Mouse (Mus musculus) CH12.LX (cell line): Measurements from ENCODE around the gene Sox12. TPM values are rescaled to one million over a fixed set of nuclear protein-coding genes. Genes with fewer than 3 reads are reported as not detected.

ENCODE experiments used
- DNase-seq: peaks from one replicate; pipeline ENCODE4 v3.0.0-alpha.2; 2013; ENCODE audit errors: extremely low read depth
- H3K27ac ChIP-seq: 2 replicates; pipeline ENCODE4 v1.5.1; 2012; ENCODE audit warnings: low read depth, mild to moderate bottlenecking, control low read depth, moderate library complexity; ENCODE audit not compliant: insufficient read depth
- H3K27me3 ChIP-seq: replicated peaks from 2 replicates; pipeline ENCODE3; 2012; ENCODE audit warnings: inconsistent platforms
- H3K36me3 ChIP-seq, 2 experiments: replicated peaks in 1 of 2; 2 replicates each; pipeline versions ENCODE3 to v1.6.1; 2012; ENCODE audit warnings: inconsistent platforms in 1 of 2, low read length in 1 of 2, mild to moderate bottlenecking in 1 of 2, mixed read lengths in 1 of 2, moderate library complexity in 1 of 2; ENCODE audit not compliant: control insufficient read depth in 1 of 2, insufficient read depth in 1 of 2
- H3K4me1 ChIP-seq, 2 experiments: 2 replicates each; pipeline ENCODE4 v1.6.1; 2012; ENCODE audit warnings: inconsistent platforms in 1 of 2, moderate library complexity in 1 of 2; ENCODE audit not compliant: insufficient read depth in 2 of 2, control insufficient read depth in 1 of 2
- H3K4me2 ChIP-seq: 2 replicates; pipeline ENCODE4 v1.6.1; 2012; ENCODE audit warnings: low read depth, mild to moderate bottlenecking, control low read depth; ENCODE audit not compliant: poor library complexity, insufficient read depth, severe bottlenecking
- H3K4me3 ChIP-seq, 3 experiments: fragments of 150-350 bp in 1 of 3; sonication (generic) in 1 of 3; replicated peaks in 1 of 3; 2 replicates each; pipeline versions ENCODE3 to v1.5.1; 2011 to 2012; ENCODE audit warnings: low read depth in 2 of 3, low read length in 2 of 3, mild to moderate bottlenecking in 2 of 3, moderate library complexity in 2 of 3, control low read depth in 1 of 3, improper control_type of control experiment in 1 of 3, inconsistent platforms in 1 of 3, mixed read lengths in 1 of 3; ENCODE audit not compliant: poor library complexity in 1 of 3
- H3K79me2 ChIP-seq: replicated peaks from 2 replicates; pipeline ENCODE4 v1.6.1; 2012; ENCODE audit warnings: mild to moderate bottlenecking, moderate library complexity; ENCODE audit not compliant: control insufficient read depth, poor library complexity, insufficient read depth, severe bottlenecking; ENCODE audit errors: extremely low read depth
- H3K9ac ChIP-seq: 2 replicates; pipeline ENCODE4 v1.6.1; 2012; ENCODE audit warnings: low read depth, mild to moderate bottlenecking, control low read depth, moderate library complexity; ENCODE audit not compliant: insufficient read depth
- H3K9me3 ChIP-seq: replicated peaks from 2 replicates; pipeline ENCODE3; 2012; ENCODE audit warnings: low read length, inconsistent platforms, mixed read lengths
- BHLHE40 ChIP-seq: IDR thresholded peaks from 2 replicates; pipeline ENCODE4 v1.6.1; 2011; ENCODE audit warnings: mild to moderate bottlenecking, low read depth, low read length, improper control_type of control experiment
- CHD1 ChIP-seq: IDR thresholded peaks from 2 replicates; pipeline ENCODE4 v1.6.1; 2012; ENCODE audit warnings: low read depth, low read length, improper control_type of control experiment, inconsistent platforms
- CHD2 ChIP-seq: IDR thresholded peaks from 2 replicates; pipeline ENCODE4 v1.6.1; 2011; ENCODE audit warnings: low read length, improper control_type of control experiment
- CTCF ChIP-seq, 2 experiments: IDR thresholded peaks in 1 of 2; conservative IDR thresholded peaks in 1 of 2; 2 replicates each; pipeline ENCODE4 v1.5.1; 2011 to 2012; ENCODE audit warnings: low read depth in 2 of 2, low read length in 2 of 2, improper control_type of control experiment in 1 of 2, inconsistent platforms in 1 of 2, mild to moderate bottlenecking in 1 of 2, moderate library complexity in 1 of 2
- E2F4 ChIP-seq: IDR thresholded peaks from 2 replicates; pipeline ENCODE4 v1.6.1; 2011; ENCODE audit warnings: low read depth, low read length, improper control_type of control experiment; ENCODE audit not compliant: insufficient replicate concordance
- ELF1 ChIP-seq: IDR thresholded peaks from 2 replicates; pipeline ENCODE4 v1.6.1; 2014; ENCODE audit warnings: low read depth, mild to moderate bottlenecking, inconsistent platforms, low read length, improper control_type of control experiment
- GABPA ChIP-seq: IDR thresholded peaks from 2 replicates; pipeline ENCODE4 v1.6.1; 2012; ENCODE audit warnings: low read depth, low read length, improper control_type of control experiment, inconsistent platforms; ENCODE audit not compliant: insufficient replicate concordance
- HCFC1 ChIP-seq: IDR thresholded peaks from 2 replicates; pipeline ENCODE4 v1.6.1; 2012; ENCODE audit warnings: low read depth, mild to moderate bottlenecking, inconsistent platforms, low read length, improper control_type of control experiment
- IRF4 ChIP-seq: IDR thresholded peaks from 2 replicates; pipeline ENCODE4 v1.6.1; 2014; ENCODE audit warnings: low read depth, mild to moderate bottlenecking, inconsistent platforms, low read length, improper control_type of control experiment
- JUN ChIP-seq: IDR thresholded peaks from 2 replicates; pipeline ENCODE4 v1.6.1; 2011; ENCODE audit warnings: low read depth, mild to moderate bottlenecking, low read length, improper control_type of control experiment, moderate library complexity; ENCODE audit not compliant: insufficient read depth
- JUND ChIP-seq: conservative IDR thresholded peaks from 2 replicates; pipeline ENCODE4 v1.6.1; 2011; ENCODE audit warnings: low read depth, low read length, improper control_type of control experiment
- KAT2A ChIP-seq: IDR thresholded peaks from 2 replicates; pipeline ENCODE4 v1.6.1; 2012; ENCODE audit warnings: low read length, improper control_type of control experiment, inconsistent platforms; ENCODE audit not compliant: insufficient replicate concordance
- MAFK ChIP-seq: IDR thresholded peaks from 2 replicates; pipeline ENCODE4 v1.6.1; 2011; ENCODE audit warnings: low read length, improper control_type of control experiment; ENCODE audit not compliant: insufficient replicate concordance
- MAX ChIP-seq: IDR thresholded peaks from 2 replicates; pipeline ENCODE4 v1.6.1; 2011; ENCODE audit warnings: low read length, improper control_type of control experiment
- MAZ ChIP-seq: IDR thresholded peaks from 2 replicates; pipeline ENCODE4 v1.6.1; 2012; ENCODE audit warnings: low read depth, mild to moderate bottlenecking, inconsistent platforms, low read length, improper control_type of control experiment, moderate library complexity
- MYC ChIP-seq: IDR thresholded peaks from 2 replicates; pipeline ENCODE4 v1.6.1; 2011; ENCODE audit warnings: low read depth, mild to moderate bottlenecking, improper control_type of control experiment, low read length
- NELFE ChIP-seq: IDR thresholded peaks from 2 replicates; pipeline ENCODE4 v1.6.1; 2011; ENCODE audit warnings: low read depth, low read length, improper control_type of control experiment
- NRF1 ChIP-seq: IDR thresholded peaks from 2 replicates; pipeline ENCODE4 v1.6.1; 2014; ENCODE audit warnings: low read depth, mild to moderate bottlenecking, inconsistent platforms, low read length, improper control_type of control experiment, moderate library complexity
- PAX5 ChIP-seq: IDR thresholded peaks from 2 replicates; pipeline ENCODE4 v1.6.1; 2012; ENCODE audit warnings: low read length, inconsistent platforms, mixed read lengths
- POLR2A ChIP-seq: IDR thresholded peaks from 2 replicates; pipeline ENCODE4 v1.6.1; 2011; ENCODE audit warnings: low read depth, mild to moderate bottlenecking, improper control_type of control experiment, low read length
- POLR2AphosphoS2 ChIP-seq: IDR thresholded peaks from 2 replicates; pipeline ENCODE4 v1.6.1; 2011; ENCODE audit warnings: low read depth, low read length, improper control_type of control experiment
- RAD21 ChIP-seq: IDR thresholded peaks from 2 replicates; pipeline ENCODE4 v1.6.1; 2011; ENCODE audit warnings: low read depth, mild to moderate bottlenecking, low read length, improper control_type of control experiment, moderate library complexity
- RCOR1 ChIP-seq: conservative IDR thresholded peaks from 2 replicates; pipeline ENCODE4 v1.6.1; 2012; ENCODE audit warnings: low read depth, mild to moderate bottlenecking, inconsistent platforms, low read length, improper control_type of control experiment
- SIN3A ChIP-seq: IDR thresholded peaks from 2 replicates; pipeline ENCODE4 v1.6.1; 2012; ENCODE audit warnings: low read length, improper control_type of control experiment, inconsistent platforms
- TCF12 ChIP-seq: IDR thresholded peaks from 2 replicates; pipeline ENCODE4 v1.6.1; 2014; ENCODE audit warnings: low read depth, mild to moderate bottlenecking, inconsistent platforms, low read length, improper control_type of control experiment
- USF2 ChIP-seq: conservative IDR thresholded peaks from 2 replicates; pipeline ENCODE4 v1.6.1; 2011; ENCODE audit warnings: low read depth, low read length, improper control_type of control experiment
- ZC3H11A ChIP-seq: IDR thresholded peaks from 2 replicates; pipeline ENCODE4 v1.6.1; 2012; ENCODE audit warnings: low read depth, mild to moderate bottlenecking, inconsistent platforms, low read length, improper control_type of control experiment
- dilution Hi-C: fragments of 300-500 bp; cut with MboI; formaldehyde crosslinking; loops from 2 replicates; pipeline ENCODE4 v1.14.3; 2020; ENCODE audit warnings: low sequenced_read_pairs; ENCODE audit not compliant: extremely low pct_unique_long_range_greater_than_20kb, extremely low pct_ligation_motif_present
- in situ Hi-C: fragments of 300-500 bp; cut with MboI; formaldehyde crosslinking; loops from 3 replicates; pipeline ENCODE4 v1.14.3; 2019; ENCODE audit warnings: low sequenced_read_pairs, low pct_ligation_motif_present, low pct_unique_long_range_greater_than_20kb, mixed read lengths
- polyA plus RNA-seq: library from polyadenylated mRNA; unstranded; fragments of >175 nt; gene quantifications from 2 replicates; pipeline ENCODE4 v1.2.1, GENCODE M21; 2012; ENCODE audit warnings: low read depth; ENCODE audit not compliant: insufficient read length
- total RNA-seq, 2 experiments: library from RNA; depleted of rRNA; stranded (reverse); fragments of 300-350 nt in 1 of 2; fragments of >200 nt in 1 of 2; gene quantifications; 2 replicates each; pipeline ENCODE4 v1.2.3; 2012 to 2014

Sox12 gene
- total and polyA plus RNA-seq, 3 experiments, result 0.09 TPM; not detected in 2

GRCm38 (mm10) chr2:152368532-152369140, 29.2 kb downstream of the Sox12 start (continued):
- TF ChIP-seq TCF12, result no peak
- TF ChIP-seq ZC3H11A, result no peak
- TF ChIP-seq MAFK, result no peak
- no peak for TF ChIP-seq POLR2A
- no peak for TF ChIP-seq MYC
- no peak for TF ChIP-seq JUND
- TF ChIP-seq CTCF (conservative IDR thresholded peaks at IDR 0.05 in 1 of 2, IDR thresholded peaks at IDR 0.05 in 1 of 2; ENCODE audit: low read depth in 2 of 2, low read length in 2 of 2), result peak; percentile 88 to 93
- no peak for TF ChIP-seq JUN
- TF ChIP-seq NRF1, result no peak
- TF ChIP-seq CHD2, result 0 out of 2 replicates have a peak, but pooled peaks have one; percentile 11
- TF ChIP-seq MAZ, result no peak; the same call in 1 of the 2 replicates

GRCm38 (mm10) chr2:152367917-152368316, 29.9 kb downstream of the Sox12 start:
- no peaks in the 10 kb centered on the region for H3K79me2 ChIP-seq
- no peak for DNase-seq
- no peak overlapping the region for H3K9ac ChIP-seq
- no peak for TF ChIP-seq USF2
- no peak for TF ChIP-seq SIN3A
- TF ChIP-seq POLR2A, result no peak
- no peak for TF ChIP-seq MYC
- no peak for TF ChIP-seq BHLHE40
- no peak for TF ChIP-seq RCOR1
- TF ChIP-seq MAZ, result no peak
- TF ChIP-seq PAX5, result no peak
- no peak for TF ChIP-seq ZC3H11A
- peaks cover 40% of the 10 kb centered on the region for H3K27me3 ChIP-seq
- no peak overlapping the region for H3K4me3 ChIP-seq
- no peak overlapping the region for H3K4me2 ChIP-seq
- in situ Hi-C loops (loop anchor here (10.0 kb wide), 2 partner anchors 253 to 343 kb away; no protein-coding TSS in a partner anchor), dilution Hi-C loops (no loop called here)
- H3K27ac ChIP-seq, result no peak overlapping the region
- H3K4me1 ChIP-seq, result peaks cover 8 to 9% of the 10 kb centered on the region in 2 experiments
- H3K9me3 ChIP-seq, result no peaks in the 10 kb centered on the region
- no peaks in the 10 kb centered on the region for H3K36me3 ChIP-seq

- Histone ChIP-seq H3K79me2 (no peaks in the 10 kb centered on the region), H3K4me1 (peaks cover 16 to 20% of the 10 kb centered on the region in 2 experiments), H3K4me3 (no peak overlapping the region), H3K4me2 (peak overlapping the region; percentile 54; the same call in 1 of the 2 replicates), H3K27ac (no peak overlapping the region), H3K27me3 (peaks cover 21% of the 10 kb centered on the region), H3K36me3 (no peaks in the 10 kb centered on the region), H3K9ac (peak overlapping the region; percentile 28; the same call in 1 of the 2 replicates), H3K9me3 (peaks cover 3% of the 10 kb centered on the region)
- peak; percentile 77 for DNase-seq
- in situ Hi-C loops (loop anchor here (10.0 kb wide), 2 partner anchors 249 to 339 kb away; no protein-coding TSS in a partner anchor), dilution Hi-C loops (no loop called here)
- TF ChIP-seq USF2 (no peak), HCFC1 (no peak), PAX5 (no peak), CHD1 (no peak), BHLHE40 (peak; percentile 80), ELF1 (no peak), IRF4 (no peak), CHD2 (no peak), NELFE (0 out of 2 replicates have a peak, but pooled peaks have one; percentile 25), GABPA (no peak), RAD21 (peak; percentile 31), POLR2AphosphoS2 (no peak), MAFK (no peak), KAT2A (no peak), MAX (peak; percentile 60), E2F4 (no peak)
Observed at GRCm38 (mm10) chr2:152363245-152364147, 34.4 kb downstream of the Sox12 start.
